Mouse (Mus musculus): Measurements from ENCODE around the gene Ticam1. TPM values are rescaled to one million over a fixed set of nuclear protein-coding genes. Genes with fewer than 3 reads are reported as not detected.

Ticam1 gene
- polyA plus RNA-seq, 1 experiment from 2014 or later = 11.3 TPM

GRCm38 (mm10) chr17:56226566-56226965 is 50.0 kb downstream of the Ticam1 start:
- Histone ChIP-seq H3K4me3 (ENCODE audit: low read depth, low read length) (no peak overlapping the region), H3K36me3 (ENCODE audit: control insufficient read depth, insufficient read depth, low read length) (no peaks in the 10 kb centered on the region), H3K27ac (ENCODE audit: low read depth) (no peak overlapping the region), H3K9ac (ENCODE audit: low read length) (no peak overlapping the region), H3K9me3 (ENCODE audit: control insufficient read depth, low read length) (no peaks in the 10 kb centered on the region), H3K4me2 (ENCODE audit: low read length) (no peak overlapping the region), H3K27me3 (replicated peaks; ENCODE audit: control insufficient read depth, insufficient read depth, low read length) (no peaks in the 10 kb centered on the region), H3K4me1 (replicated peaks; ENCODE audit: control insufficient read depth, insufficient read depth, low read length) (no peaks in the 10 kb centered on the region)
- no peak for ATAC-seq (replicated peaks; ENCODE audit: low FRiP score, low TSS enrichment, low read depth)
- 74% methylated on average over 3 of the region's 3 CpGs for WGBS
- DNase-seq (ENCODE audit: low spot score) = no peak

- Histone ChIP-seq H3K27ac (ENCODE audit: low read depth) (no peak overlapping the region), H3K4me1 (replicated peaks; ENCODE audit: control insufficient read depth, insufficient read depth, low read length) (no peaks in the 10 kb centered on the region), H3K4me2 (ENCODE audit: low read length) (no peak overlapping the region), H3K9me3 (ENCODE audit: control insufficient read depth, low read length) (no peaks in the 10 kb centered on the region), H3K9ac (ENCODE audit: low read length) (no peak overlapping the region), H3K36me3 (ENCODE audit: control insufficient read depth, insufficient read depth, low read length) (no peaks in the 10 kb centered on the region), H3K4me3 (ENCODE audit: low read depth, low read length) (no peak overlapping the region), H3K27me3 (replicated peaks; ENCODE audit: control insufficient read depth, insufficient read depth, low read length) (no peaks in the 10 kb centered on the region)
- WGBS = 15% methylated on average over 1 of the region's 1 CpGs
- ATAC-seq (replicated peaks; ENCODE audit: low FRiP score, low TSS enrichment, low read depth) (no peak), DNase-seq (ENCODE audit: low spot score) (no peak)
These were observed 51.7 kb downstream of the Ticam1 start for GRCm38 (mm10) chr17:56224916-56225315.

GRCm38 (mm10) chr17:56219805-56220204 is 56.8 kb downstream of the Ticam1 start:
- Histone ChIP-seq H3K27ac (ENCODE audit: low read depth) (no peak overlapping the region), H3K4me3 (ENCODE audit: low read depth, low read length) (no peak overlapping the region), H3K4me2 (ENCODE audit: low read length) (no peak overlapping the region), H3K27me3 (replicated peaks; ENCODE audit: control insufficient read depth, insufficient read depth, low read length) (no peaks in the 10 kb centered on the region), H3K9me3 (ENCODE audit: control insufficient read depth, low read length) (no peaks in the 10 kb centered on the region), H3K9ac (ENCODE audit: low read length) (no peak overlapping the region), H3K36me3 (ENCODE audit: control insufficient read depth, insufficient read depth, low read length) (no peaks in the 10 kb centered on the region), H3K4me1 (replicated peaks; ENCODE audit: control insufficient read depth, insufficient read depth, low read length) (peaks cover 16% of the 10 kb centered on the region)
- 46% methylated on average over 3 of the region's 3 CpGs for WGBS
- DNase-seq (ENCODE audit: low spot score) = no peak
- ATAC-seq (replicated peaks; ENCODE audit: low FRiP score, low TSS enrichment, low read depth) = no peak

MicroRNA genes within 50 kb of the gene (microRNA counts, 519-probe panel; counts per million panel counts)
- 2,041 counts per million, percentile 16 among the panel's probes with 10 or more counts for microRNA mmu-miR-7b

Small RNAs within 50 kb of the gene (microRNA-seq; reads per million reads assigned to microRNA genes)
- gene Mir7b = 692 reads per million, percentile 75 among the genes with 10 or more reads in this experiment

Other genes starting within 250 kb of the Ticam1 start
- gene Sh3gl1, start 240.2 kb downstream of the Ticam1 start, polyA plus RNA-seq (2014; fragmentation: Nextera tagmentation; extraction: Ambion mirVana) = 124 and 129 TPM in 2 replicates
- 21.0 and 21.8 TPM in 2 replicates for gene Chaf1a, start 236.3 kb downstream of the Ticam1 start, polyA plus RNA-seq (2014; fragmentation: Nextera tagmentation; extraction: Ambion mirVana)
- 32.3 and 43.4 TPM in 2 replicates for gene Ubxn6, start 201.8 kb downstream of the Ticam1 start, polyA plus RNA-seq (2014; fragmentation: Nextera tagmentation; extraction: Ambion mirVana)
- 93.4 and 94.0 TPM in 2 replicates for gene Hdgfl2, start 197.2 kb downstream of the Ticam1 start, polyA plus RNA-seq (2014; fragmentation: Nextera tagmentation; extraction: Ambion mirVana)
- gene Plin4, start 167.0 kb downstream of the Ticam1 start, polyA plus RNA-seq (2014; fragmentation: Nextera tagmentation; extraction: Ambion mirVana) = 0.08 and 0.19 TPM in 2 replicates
- gene Plin5, start 159.2 kb downstream of the Ticam1 start, polyA plus RNA-seq (2014; fragmentation: Nextera tagmentation; extraction: Ambion mirVana) = 0.58 TPM in 2 replicates
- gene Lrg1, start 154.8 kb downstream of the Ticam1 start, polyA plus RNA-seq (2014; fragmentation: Nextera tagmentation; extraction: Ambion mirVana) = 0.16 TPM in 1 of 2 replicates, not detected in the other
- gene Sema6b, start 136.4 kb downstream of the Ticam1 start, polyA plus RNA-seq (2014; fragmentation: Nextera tagmentation; extraction: Ambion mirVana) = 0.86 and 1.3 TPM in 2 replicates
- 11.3 and 14.0 TPM in 2 replicates for gene Tnfaip8l1, start 114.3 kb downstream of the Ticam1 start, polyA plus RNA-seq (2014; fragmentation: Nextera tagmentation; extraction: Ambion mirVana)
- gene Mydgf, start 92.9 kb downstream of the Ticam1 start, polyA plus RNA-seq (2014; fragmentation: Nextera tagmentation; extraction: Ambion mirVana) = 103 and 111 TPM in 2 replicates
- gene Dpp9, start 57.9 kb downstream of the Ticam1 start, polyA plus RNA-seq (2014; fragmentation: Nextera tagmentation; extraction: Ambion mirVana) = 35.4 and 36.2 TPM in 2 replicates
- gene Fem1a, start 20.0 kb downstream of the Ticam1 start, polyA plus RNA-seq (2014; fragmentation: Nextera tagmentation; extraction: Ambion mirVana) = 15.3 and 16.1 TPM in 2 replicates
- 88.2 and 95.1 TPM in 2 replicates for gene Plin3, start 16.1 kb upstream of the Ticam1 start, polyA plus RNA-seq (2014; fragmentation: Nextera tagmentation; extraction: Ambion mirVana)
- gene Arrdc5, start 23.5 kb upstream of the Ticam1 start, polyA plus RNA-seq (2014; fragmentation: Nextera tagmentation; extraction: Ambion mirVana) = 0.17 TPM in 1 of 2 replicates, not detected in the other
- gene Uhrf1, start 26.5 kb upstream of the Ticam1 start, polyA plus RNA-seq (2014; fragmentation: Nextera tagmentation; extraction: Ambion mirVana) = 122 and 123 TPM in 2 replicates
- 28.4 and 33.5 TPM in 2 replicates for gene Kdm4b, start 49.3 kb upstream of the Ticam1 start, polyA plus RNA-seq (2014; fragmentation: Nextera tagmentation; extraction: Ambion mirVana)
- gene Ptprs, start 199.7 kb upstream of the Ticam1 start, polyA plus RNA-seq (2014; fragmentation: Nextera tagmentation; extraction: Ambion mirVana) = 94.4 and 99.6 TPM in 2 replicates
- gene Znrf4, start 235.6 kb upstream of the Ticam1 start, polyA plus RNA-seq (2014; fragmentation: Nextera tagmentation; extraction: Ambion mirVana) = not detected in 2 replicates

All from intestine, embryonic 14.5 days (tissue).